Mouse (Mus musculus) heart, embryonic 14.5 days (tissue): ENCODE data around the gene Casp14. TPM values are rescaled to one million over a fixed set of nuclear protein-coding genes. Genes with fewer than 3 reads are reported as not detected.
"Not testable (repeated sequence)": the region's sequence is repeated elsewhere in the genome, so short reads cannot be mapped to it uniquely, and the experiment has no call there.

ENCODE experiments used
- ATAC-seq: fragments of 200-750 bp; cut with Nextera tagmentation; 2 replicates; pipeline ENCODE4 v1.8.0; 2017; ENCODE audit warnings: low read depth, moderate TSS enrichment; ENCODE audit not compliant: insufficient number of reproducible peaks, insufficient read depth, low FRiP score
- H3K27ac ChIP-seq, 2 experiments: fragments of 200-500 bp in 1 of 2; fragments of 300-500 bp in 1 of 2; sonication (generic) in 1 of 2; replicated peaks in 1 of 2; 2 replicates each; pipeline ENCODE4 v1.5.1; 2012 to 2014; ENCODE audit warnings: low read depth in 2 of 2, low read length in 2 of 2, control low read depth in 1 of 2, mild to moderate bottlenecking in 1 of 2, mixed read lengths in 1 of 2; ENCODE audit not compliant: control insufficient read depth in 1 of 2, insufficient read depth in 1 of 2
- H3K27me3 ChIP-seq: fragments of 300-500 bp; sonication (generic); 2 replicates; pipeline ENCODE4 v1.6.1; 2014; ENCODE audit warnings: mild to moderate bottlenecking, low read length, control low read depth; ENCODE audit not compliant: control insufficient read depth, insufficient read depth
- H3K36me3 ChIP-seq: fragments of 300-500 bp; sonication (generic); 2 replicates; pipeline ENCODE4 v1.6.1; 2014; ENCODE audit warnings: mild to moderate bottlenecking, control low read depth, low read length, mixed read lengths; ENCODE audit not compliant: control insufficient read depth, insufficient read depth
- H3K4me1 ChIP-seq, 2 experiments: fragments of 200-500 bp in 1 of 2; fragments of 300-500 bp in 1 of 2; sonication (generic) in 1 of 2; 2 replicates each; pipeline ENCODE4 v1.6.1; 2012 to 2014; ENCODE audit warnings: low read length in 2 of 2, control low read depth in 1 of 2, mixed read lengths in 1 of 2; ENCODE audit not compliant: control insufficient read depth in 2 of 2, insufficient read depth in 2 of 2
- H3K4me2 ChIP-seq: fragments of 300-500 bp; sonication (generic); 2 replicates; pipeline ENCODE4 v1.6.1; 2014; ENCODE audit warnings: mild to moderate bottlenecking, low read length
- H3K4me3 ChIP-seq, 2 experiments: fragments of 200-500 bp in 1 of 2; fragments of 300-500 bp in 1 of 2; sonication (generic) in 1 of 2; 2 replicates each; pipeline ENCODE4 v1.5.1; 2012 to 2014; ENCODE audit warnings: low read length in 2 of 2, mild to moderate bottlenecking in 2 of 2, control low read depth in 1 of 2, low read depth in 1 of 2, moderate library complexity in 1 of 2; ENCODE audit not compliant: control insufficient read depth in 1 of 2, insufficient read depth in 1 of 2
- H3K9ac ChIP-seq: fragments of 300-500 bp; sonication (generic); 2 replicates; pipeline ENCODE4 v1.6.1; 2014; ENCODE audit warnings: mild to moderate bottlenecking, low read length
- H3K9me3 ChIP-seq: fragments of 300-500 bp; sonication (generic); 2 replicates; pipeline ENCODE4 v1.6.1; 2016; ENCODE audit warnings: low read length, control low read depth; ENCODE audit not compliant: control insufficient read depth
- WGBS: fragments of 180-500 bp; shearing (Covaris S2); extraction: QIAGEN DNeasy Blood & Tissue Kit; methylation state at CpG from one replicate; pipeline ENCODE4 v1.1.7; 2014; 5-methylcytosine and 5-hydroxymethylcytosine counted together
- polyA plus RNA-seq: library from polyadenylated mRNA; unstranded; fragments of >200 nt; fragmentation: Nextera tagmentation; extraction: Ambion mirVana; gene quantifications from 2 replicates; pipeline ENCODE4 v1.2.1, GENCODE M21; 2014

Casp14 gene
- polyA plus RNA-seq, 1 experiment from 2014 or later = not detected

GRCm38 (mm10) chr10:78716231-78716630, 1.9 kb downstream of the Casp14 start:
- Histone ChIP-seq H3K4me2 (no peak overlapping the region), H3K4me1 (no peaks in the 10 kb centered on the region), H3K9me3 (no peaks in the 10 kb centered on the region), H3K4me3 (no peak overlapping the region), H3K9ac (no peak overlapping the region), H3K36me3 (no peaks in the 10 kb centered on the region), H3K27me3 (no peaks in the 10 kb centered on the region), H3K27ac (no peak overlapping the region)
- ATAC-seq = no peak

- Histone ChIP-seq H3K4me1 (no peaks in the 10 kb centered on the region), H3K27me3 (no peaks in the 10 kb centered on the region), H3K36me3 (no peaks in the 10 kb centered on the region), H3K9ac (no peak overlapping the region), H3K9me3 (no peaks in the 10 kb centered on the region), H3K4me3 (no peak overlapping the region), H3K27ac (no peak overlapping the region), H3K4me2 (no peak overlapping the region)
- 91% methylated on average over 7 of the region's 7 CpGs for WGBS
- no peak for ATAC-seq
Measured at GRCm38 (mm10) chr10:78715156-78715555, 2.9 kb downstream of the Casp14 start.

- H3K4me1 ChIP-seq = no peaks in the 10 kb centered on the region
- no peaks in the 10 kb centered on the region for H3K27me3 ChIP-seq
- no peak overlapping the region for H3K27ac ChIP-seq
- H3K4me2 ChIP-seq = no peak overlapping the region
- H3K9ac ChIP-seq = no peak overlapping the region
- H3K9me3 ChIP-seq = no peaks in the 10 kb centered on the region
- WGBS = 65% methylated on average over 6 of the region's 6 CpGs
- H3K36me3 ChIP-seq = no peaks in the 10 kb centered on the region
- no peak overlapping the region for H3K4me3 ChIP-seq
- no peak for ATAC-seq
Measured at GRCm38 (mm10) chr10:78714129-78714528, 4.0 kb downstream of the Casp14 start.

- Histone ChIP-seq H3K9me3 (no peaks in the 10 kb centered on the region), H3K27ac (no peak overlapping the region), H3K9ac (no peak overlapping the region), H3K4me2 (no peak overlapping the region), H3K4me1 (no peaks in the 10 kb centered on the region), H3K4me3 (no peak overlapping the region), H3K27me3 (no peaks in the 10 kb centered on the region), H3K36me3 (no peaks in the 10 kb centered on the region)
- no peak for ATAC-seq
Measured at GRCm38 (mm10) chr10:78710706-78711105, 7.4 kb downstream of the Casp14 start.

- ATAC-seq = no peak
- H3K4me2 ChIP-seq = no peak overlapping the region
Measured at GRCm38 (mm10) chr10:78700881-78701280, 17.2 kb downstream of the Casp14 start.

GRCm38 (mm10) chr10:78689973-78690372, 28.1 kb downstream of the Casp14 start:
- WGBS = 84% methylated on average over 6 of the region's 6 CpGs
- Histone ChIP-seq H3K4me2 (no peak overlapping the region), H3K4me3 (no peak overlapping the region), H3K9me3 (no peaks in the 10 kb centered on the region), H3K9ac (no peak overlapping the region), H3K4me1 (no peaks in the 10 kb centered on the region), H3K27me3 (no peaks in the 10 kb centered on the region), H3K27ac (no peak overlapping the region), H3K36me3 (no peaks in the 10 kb centered on the region)
- ATAC-seq = no peak

More at GRCm38 (mm10) chr10:78700881-78701280, 17.2 kb downstream of the Casp14 start:
- H3K27me3 ChIP-seq = no peaks in the 10 kb centered on the region
- no peak overlapping the region for H3K4me3 ChIP-seq
- no peak overlapping the region for H3K9ac ChIP-seq
- no peaks in the 10 kb centered on the region for H3K36me3 ChIP-seq
- no peak overlapping the region for H3K27ac ChIP-seq
- H3K4me1 ChIP-seq = no peaks in the 10 kb centered on the region
- 41% methylated on average over 3 of the region's 3 CpGs for WGBS
- H3K9me3 ChIP-seq = no peaks in the 10 kb centered on the region

- no peaks in the 10 kb centered on the region for H3K27me3 ChIP-seq
- H3K4me1 ChIP-seq = no peaks in the 10 kb centered on the region
- no peak overlapping the region for H3K4me3 ChIP-seq
- ATAC-seq = no peak
- no peak overlapping the region for H3K27ac ChIP-seq
- no peak overlapping the region for H3K4me2 ChIP-seq
- no peaks in the 10 kb centered on the region for H3K36me3 ChIP-seq
- no peaks in the 10 kb centered on the region for H3K9me3 ChIP-seq
- WGBS = 70% methylated on average over 4 of the region's 4 CpGs
- no peak overlapping the region for H3K9ac ChIP-seq
Measured at GRCm38 (mm10) chr10:78686995-78687577, 31.0 kb downstream of the Casp14 start.

- H3K9me3 ChIP-seq, H3K4me2 ChIP-seq, H3K27me3 ChIP-seq, ATAC-seq, H3K4me3 ChIP-seq, H3K27ac ChIP-seq, H3K4me1 ChIP-seq, H3K36me3 ChIP-seq, H3K9ac ChIP-seq: not testable (repeated sequence)
- 15% methylated on average over 1 of the region's 1 CpGs for WGBS
Measured at GRCm38 (mm10) chr10:78670121-78670520, 48.0 kb downstream of the Casp14 start.
